Mouse (Mus musculus): Measurements from ENCODE around the gene Gm6993. TPM values are rescaled to one million over a fixed set of nuclear protein-coding genes. Genes with fewer than 3 reads are reported as not detected.

The Gm6993 gene
- polyA plus RNA-seq, 1 experiment = not detected

DNA sequence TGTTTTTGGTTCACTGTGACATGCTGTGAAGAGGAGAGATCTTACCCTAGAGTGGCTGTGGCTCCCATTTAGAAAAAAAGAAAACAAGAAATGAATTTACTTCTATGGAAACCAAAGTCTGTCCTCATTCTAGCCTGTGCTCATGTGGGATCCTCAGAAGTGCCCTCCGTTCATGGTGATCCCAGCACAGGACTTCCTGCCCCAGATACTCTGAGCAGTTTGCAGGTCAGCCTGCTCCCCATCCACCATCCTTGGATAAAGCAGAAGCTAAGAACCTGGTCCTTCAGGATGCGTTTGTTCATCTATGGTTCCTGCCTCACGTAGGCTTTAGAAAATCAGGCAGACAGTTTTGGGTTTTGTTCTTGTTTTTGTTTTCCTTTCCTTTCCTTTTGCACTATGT is 27.7 kb downstream of the Gm6993 start:
- DNase-seq (ENCODE audit: low read depth, low spot score) = no peak
- WGBS = 73% methylated on average over 3 of the region's 3 CpGs

DNA sequence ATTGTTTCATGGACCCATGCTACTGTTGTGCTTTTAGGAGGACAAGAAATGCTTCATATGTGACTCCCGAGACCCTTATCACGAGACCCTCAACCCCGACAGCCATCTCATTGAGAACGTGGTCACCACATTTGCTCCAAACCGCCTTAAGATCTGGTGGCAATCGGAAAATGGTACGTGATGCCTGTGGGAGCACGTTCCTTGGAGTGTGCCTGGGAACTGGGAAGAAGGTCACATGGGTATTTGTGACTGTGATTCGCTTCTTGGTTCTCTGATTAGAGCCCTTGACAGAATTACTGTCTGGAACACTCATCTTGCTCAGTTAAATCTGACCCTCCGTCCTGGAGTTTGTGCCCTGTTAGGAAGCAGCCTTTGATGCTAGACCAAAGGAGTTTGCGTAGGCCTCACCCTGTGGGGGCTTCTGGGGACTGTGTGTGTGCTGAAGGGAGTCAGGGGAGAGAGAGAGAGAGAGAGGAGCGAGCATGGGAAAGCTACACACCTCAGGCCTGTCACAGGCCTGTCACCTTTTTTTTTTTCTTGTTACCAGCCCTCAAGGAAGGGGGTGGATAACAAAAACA is 28.5 kb downstream of the Gm6993 start:
- DNase-seq (ENCODE audit: low read depth, low spot score) = no peak
- 67% methylated on average over 12 of the region's 12 CpGs for WGBS

DNA sequence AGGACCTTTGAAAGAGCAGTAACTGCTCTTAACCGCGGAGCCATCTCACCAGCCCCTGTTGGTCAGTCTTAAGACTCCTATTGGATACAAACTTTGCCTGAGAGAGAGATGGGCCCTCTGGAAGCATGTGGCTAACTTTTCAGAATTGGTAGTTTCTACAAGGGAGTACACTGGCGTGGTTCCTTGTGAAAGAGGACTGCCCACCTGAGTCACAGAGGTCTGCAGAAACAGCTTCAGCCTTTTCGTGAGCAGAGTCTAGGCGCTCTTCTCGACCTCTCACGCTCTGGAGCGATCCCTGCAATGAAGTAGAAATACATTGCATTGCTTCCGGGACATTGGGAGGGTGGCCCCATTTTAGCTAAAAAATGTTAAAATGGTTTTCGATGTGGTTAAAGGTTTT is 29.8 kb downstream of the Gm6993 start:
- WGBS = 80% methylated on average over 10 of the region's 10 CpGs
- DNase-seq (ENCODE audit: low read depth, low spot score) = no peak

DNA sequence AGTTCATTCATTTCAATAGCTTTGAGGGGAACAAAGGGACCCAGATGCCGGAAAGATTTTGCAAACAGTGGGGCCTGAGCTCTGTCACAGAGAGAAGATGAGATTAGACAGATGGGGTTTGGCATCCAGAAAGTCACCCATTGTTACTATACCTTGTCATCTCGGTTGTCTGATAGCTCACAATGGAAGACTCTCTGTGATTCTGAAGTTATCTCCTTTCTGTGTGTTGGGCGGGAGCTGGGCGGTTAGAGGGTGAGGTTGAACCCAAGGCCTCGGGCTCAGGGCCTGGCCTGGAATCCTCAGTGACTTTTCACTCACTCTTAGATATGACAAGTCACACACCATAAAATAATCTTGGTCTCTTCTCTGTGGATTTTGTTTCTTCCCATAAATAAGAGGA is 30.2 kb downstream of the Gm6993 start:
- 71% methylated on average over 5 of the region's 5 CpGs for WGBS
- no peak for DNase-seq (ENCODE audit: low read depth, low spot score)

DNA sequence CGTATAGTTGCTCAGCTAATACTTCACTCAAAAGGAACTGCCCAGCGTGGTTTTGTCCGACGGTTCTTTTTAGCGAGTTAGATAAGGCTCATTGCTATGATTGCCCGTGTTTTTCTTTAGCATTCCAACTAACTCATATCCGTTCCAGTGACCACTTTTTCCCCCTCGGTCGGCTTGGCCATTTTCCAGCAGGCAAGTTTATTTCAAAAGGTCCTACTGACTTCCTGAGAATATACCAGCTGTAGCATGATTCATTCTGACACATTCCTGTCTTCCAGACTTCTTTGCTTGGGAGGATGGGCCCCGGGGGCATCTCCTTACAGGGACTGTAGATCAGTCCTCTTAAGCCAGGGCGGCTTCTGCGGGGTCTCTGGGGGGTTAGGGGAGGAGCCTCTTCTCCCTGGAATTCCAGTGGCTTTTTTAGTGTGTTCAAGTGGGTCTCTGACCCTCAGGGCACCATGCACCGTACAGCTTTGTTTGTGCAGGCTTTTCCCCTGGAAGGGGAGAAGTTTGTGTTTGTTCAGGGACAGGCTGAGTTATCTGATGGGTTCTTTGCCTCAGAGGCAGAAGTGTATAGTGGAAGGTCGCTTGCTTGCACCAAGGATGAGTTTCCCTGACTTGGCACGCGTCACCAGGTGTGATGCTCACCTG is 30.9 kb downstream of the Gm6993 start:
- 29% methylated on average over 16 of the region's 16 CpGs for WGBS
- no peak for DNase-seq (ENCODE audit: low read depth, low spot score)

DNA sequence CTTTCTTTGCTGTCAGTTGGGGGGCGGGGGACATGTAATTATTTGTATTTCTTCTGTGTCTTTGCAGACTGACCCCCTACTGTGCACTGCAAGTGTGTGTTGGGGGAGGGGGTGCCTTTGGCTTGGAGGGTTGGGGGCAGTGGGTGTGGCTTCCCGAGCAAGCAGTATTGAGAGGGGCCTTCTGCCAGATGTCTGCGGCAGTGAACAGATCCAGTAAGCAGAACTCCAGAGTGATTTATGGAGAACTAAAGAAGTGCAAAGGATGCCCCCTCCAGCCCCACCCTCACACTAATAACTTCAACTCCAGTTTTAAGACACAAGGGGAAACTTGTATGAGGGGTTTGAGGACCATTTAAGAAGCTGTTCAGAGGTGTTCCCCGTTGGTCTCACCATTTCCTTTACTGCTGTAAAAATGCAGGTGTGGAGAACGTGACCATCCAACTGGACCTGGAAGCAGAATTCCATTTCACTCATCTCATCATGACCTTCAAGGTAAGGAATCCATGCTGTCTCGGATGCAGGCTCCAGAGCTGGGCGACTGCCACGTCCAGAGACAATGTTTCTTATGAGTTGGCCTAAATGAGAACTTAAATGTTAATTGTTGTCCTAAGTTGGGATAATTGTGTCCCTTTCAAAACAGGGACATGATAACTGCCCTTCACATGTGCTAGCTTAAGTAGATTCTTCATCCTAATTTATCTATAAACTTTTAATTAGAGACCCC is 31.6 kb downstream of the Gm6993 start:
- no peak for DNase-seq (ENCODE audit: low read depth, low spot score)
- WGBS = 47% methylated on average over 8 of the region's 8 CpGs

DNA sequence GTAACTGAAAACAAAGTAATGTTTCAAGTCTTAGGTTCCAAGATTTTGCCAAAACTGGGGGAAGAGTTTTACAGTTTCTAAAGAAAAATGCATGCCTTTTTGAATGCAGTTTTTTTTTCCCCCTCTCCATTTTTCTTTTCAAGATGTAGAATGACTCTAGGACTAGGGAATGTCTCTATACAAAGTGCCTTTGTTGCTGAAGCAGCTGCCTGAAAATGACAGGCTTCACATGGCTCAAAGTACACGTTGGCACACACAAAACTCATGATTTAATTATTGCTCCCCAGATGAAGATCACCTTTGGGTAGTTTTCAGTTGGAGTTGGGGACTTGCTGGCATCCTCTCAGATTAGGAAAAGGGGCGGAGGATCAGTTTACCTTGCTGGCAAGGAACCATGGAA is 32.3 kb downstream of the Gm6993 start:
- no peak for DNase-seq (ENCODE audit: low read depth, low spot score)
- WGBS = 50% methylated on average over 2 of the region's 2 CpGs

DNA sequence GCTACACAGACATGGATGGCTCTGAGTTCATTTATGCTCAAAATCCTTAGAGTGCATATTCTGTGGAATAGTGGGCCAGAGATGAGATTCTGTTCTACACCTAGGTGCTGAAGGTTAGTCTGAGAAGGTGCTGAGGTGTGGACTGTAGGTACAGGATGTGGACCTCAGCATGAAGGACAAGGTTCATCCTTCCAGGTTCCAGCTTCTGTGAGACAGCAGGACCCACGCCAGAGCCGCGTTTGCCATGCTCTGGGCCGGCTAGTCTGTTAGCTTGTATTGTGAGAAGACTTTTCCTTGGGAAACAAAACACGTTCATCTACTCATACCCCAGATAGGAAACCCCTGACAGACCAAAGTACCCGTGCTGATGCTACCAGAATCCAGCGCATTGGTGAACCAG is 33.1 kb downstream of the Gm6993 start:
- 92% methylated on average over 7 of the region's 7 CpGs for WGBS
- DNase-seq (ENCODE audit: low read depth, low spot score) = no peak

DNA sequence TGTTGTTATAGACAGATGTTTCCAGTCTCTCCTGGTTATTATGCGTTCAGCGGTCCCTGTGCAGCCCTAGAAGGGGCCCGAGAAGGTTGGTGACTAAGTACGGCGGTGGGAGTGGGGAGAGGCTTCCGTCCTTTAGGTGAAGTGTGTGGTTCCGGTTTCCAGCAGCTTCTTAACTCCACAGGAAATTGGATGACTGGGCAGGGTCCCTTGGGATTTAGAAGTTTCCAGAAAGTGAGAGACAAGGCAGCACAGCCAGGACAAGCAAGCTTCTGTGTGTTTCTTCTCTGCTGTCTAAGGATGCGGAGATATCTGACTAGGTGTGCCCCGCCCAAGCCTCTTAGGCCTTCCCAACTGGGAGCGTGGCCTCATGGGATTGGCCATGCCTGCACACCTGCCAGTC is 34.8 kb downstream of the Gm6993 start:
- no peak for DNase-seq (ENCODE audit: low read depth, low spot score)
- 60% methylated on average over 10 of the region's 10 CpGs for WGBS

DNA sequence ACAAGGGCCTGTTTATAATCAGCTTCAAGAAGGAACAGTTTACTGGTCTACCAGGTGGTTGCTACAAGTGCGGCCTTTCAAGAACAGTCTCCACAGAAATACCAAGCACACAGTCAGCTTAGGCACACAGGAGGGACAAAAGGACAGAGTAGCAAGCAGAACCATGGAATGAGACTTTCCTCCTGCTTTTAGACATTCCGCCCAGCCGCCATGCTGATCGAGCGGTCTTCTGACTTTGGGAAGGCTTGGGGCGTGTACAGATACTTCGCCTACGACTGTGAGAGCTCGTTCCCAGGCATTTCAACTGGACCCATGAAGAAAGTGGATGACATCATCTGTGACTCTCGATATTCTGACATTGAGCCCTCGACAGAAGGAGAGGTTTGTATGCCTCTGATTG is 37.7 kb downstream of the Gm6993 start:
- DNase-seq (ENCODE audit: low read depth, low spot score) = no peak
- 83% methylated on average over 11 of the region's 11 CpGs for WGBS

DNA sequence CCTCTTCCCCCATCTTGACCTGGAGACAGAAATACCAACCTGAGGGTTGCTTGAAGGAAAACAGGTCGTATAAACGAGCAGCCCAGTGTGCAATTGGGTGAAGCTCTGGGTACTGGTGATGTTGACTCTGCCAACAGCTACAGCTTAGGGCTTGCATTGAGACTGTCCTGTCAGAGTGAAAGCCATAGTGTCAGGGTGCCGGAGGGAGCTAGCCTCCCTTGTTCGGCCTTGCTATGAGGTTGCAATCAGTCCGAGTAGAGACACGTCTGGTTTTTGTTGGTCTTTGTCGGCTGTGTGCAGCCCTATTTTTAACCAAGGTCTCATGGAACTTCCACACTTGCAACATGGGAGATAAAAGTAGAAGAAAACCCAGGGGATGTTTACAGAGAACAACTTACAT is 39.7 kb downstream of the Gm6993 start:
- 68% methylated on average over 7 of the region's 7 CpGs for WGBS
- DNase-seq (ENCODE audit: low read depth, low spot score) = no peak

DNA sequence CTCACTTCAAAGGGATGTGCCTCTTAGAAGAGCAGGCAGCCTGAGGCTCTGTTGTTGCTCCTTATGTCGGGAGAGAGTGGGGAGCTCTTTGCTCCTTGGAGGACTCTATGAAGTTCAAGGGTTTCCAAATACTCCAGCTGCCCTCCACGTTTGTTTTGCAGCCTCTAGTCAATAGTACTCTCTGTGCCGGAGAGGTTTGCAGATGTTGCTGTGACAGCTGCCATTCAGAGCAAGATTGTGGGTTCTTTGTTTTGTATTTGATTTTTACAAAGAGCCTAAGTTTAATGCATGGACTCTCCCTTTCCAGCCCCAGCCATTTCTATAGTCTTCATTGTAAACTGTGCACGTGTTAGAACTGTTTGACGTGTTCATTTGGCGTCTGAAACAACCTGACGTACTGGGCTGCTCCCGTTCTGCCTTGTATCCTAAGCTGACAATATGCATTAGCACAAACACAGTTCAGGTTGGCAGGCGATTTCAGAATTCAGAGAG is 40.6 kb downstream of the Gm6993 start:
- DNase-seq (ENCODE audit: low read depth, low spot score) = no peak
- WGBS = 48% methylated on average over 9 of the region's 9 CpGs

DNA sequence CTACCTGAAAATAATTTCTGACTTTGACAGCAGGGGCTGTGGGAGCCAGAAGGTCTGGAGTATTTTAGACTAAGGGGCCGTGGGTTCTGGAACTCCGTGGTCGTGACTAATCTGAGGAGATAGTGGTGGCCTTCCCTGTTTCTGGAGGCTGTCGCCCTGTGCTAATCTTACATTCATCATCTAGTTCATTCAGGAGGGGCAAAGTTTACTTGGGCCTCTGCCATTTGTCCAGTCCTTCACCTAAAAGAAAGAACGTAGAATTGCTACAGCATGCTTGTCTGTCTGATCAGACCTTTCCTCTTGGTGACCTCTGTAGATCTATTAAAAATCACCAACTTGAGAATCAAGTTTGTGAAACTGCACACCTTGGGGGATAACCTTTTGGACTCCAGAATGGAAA is 41.7 kb downstream of the Gm6993 start:
- DNase-seq (ENCODE audit: low read depth, low spot score) = no peak
- 40% methylated on average over 5 of the region's 5 CpGs for WGBS

DNA sequence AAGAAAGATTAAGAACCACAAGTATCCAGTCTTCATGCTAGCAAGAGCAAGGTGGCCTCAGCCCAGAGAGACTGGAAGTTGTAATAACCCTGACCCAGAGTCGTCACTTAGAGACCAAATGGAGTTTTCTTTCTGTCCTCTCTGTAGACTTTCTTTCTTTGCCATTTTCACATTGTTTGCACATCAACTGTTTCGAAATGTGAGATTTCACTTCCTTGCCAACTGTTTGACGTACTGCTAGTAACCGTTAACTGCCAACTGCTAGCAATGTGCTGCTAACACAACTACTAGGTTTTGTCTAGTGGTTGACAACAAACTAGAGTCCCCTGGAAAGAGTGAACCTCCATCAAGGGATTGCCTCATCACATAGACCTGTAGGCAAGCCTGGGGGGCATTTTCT is 42.6 kb downstream of the Gm6993 start:
- DNase-seq (ENCODE audit: low read depth, low spot score) = no peak
- 25% methylated on average over 4 of the region's 4 CpGs for WGBS

DNA sequence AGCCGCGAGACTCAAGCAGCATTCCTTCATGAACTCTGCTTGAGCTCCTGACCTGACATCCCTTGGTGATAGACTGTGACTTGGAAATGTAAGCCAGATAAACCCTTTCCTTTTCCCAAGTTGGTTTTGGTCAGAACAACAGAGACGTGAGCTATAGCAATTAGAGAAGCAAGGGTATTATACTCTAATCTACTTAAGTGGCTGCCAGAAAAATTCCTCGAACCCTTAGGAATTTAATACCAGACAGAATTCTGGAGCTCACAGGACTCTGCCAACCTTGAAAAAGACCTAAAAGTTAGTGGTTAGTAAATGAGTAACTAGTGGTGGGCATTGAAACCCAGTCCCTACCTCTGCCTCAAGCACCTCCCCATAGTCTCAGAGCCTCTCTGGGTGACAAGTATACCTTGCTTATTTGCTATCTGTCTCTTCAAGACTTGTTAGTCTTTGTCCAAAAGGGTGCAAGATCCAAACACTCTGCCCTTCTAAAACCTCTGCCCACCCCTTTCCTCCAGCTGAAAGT is 43.1 kb downstream of the Gm6993 start:
- no peak for DNase-seq (ENCODE audit: low read depth, low spot score)
- 49% methylated on average over 4 of the region's 4 CpGs for WGBS

DNA sequence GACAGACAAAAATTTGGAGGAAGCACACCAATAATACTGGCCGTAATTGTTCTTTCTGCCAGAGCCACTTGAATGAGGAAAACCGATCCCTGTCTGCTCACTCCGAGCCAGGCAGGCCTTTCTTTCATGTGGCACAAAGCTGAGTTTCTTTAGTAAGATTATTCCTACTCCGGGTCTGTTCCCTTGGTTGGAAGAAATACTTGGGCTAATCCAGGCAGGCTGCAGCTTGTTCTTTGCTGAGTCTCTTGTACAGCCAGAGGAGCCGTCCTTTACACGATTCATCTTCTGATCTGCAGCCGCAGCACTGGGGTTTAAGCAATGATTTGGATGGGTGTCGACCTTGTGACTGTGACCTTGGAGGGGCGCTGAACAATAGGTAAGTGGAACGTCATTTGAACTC is 48.5 kb downstream of the Gm6993 start:
- no peak for DNase-seq (ENCODE audit: low read depth, low spot score)
- 91% methylated on average over 10 of the region's 10 CpGs for WGBS

Other genes with a start within 250 kb of the Gm6993 start
- gene Fam110c, start 166.9 kb upstream of the Gm6993 start, polyA plus RNA-seq (2012; rRNA removed) = 6.4 and 9.3 TPM in 2 replicates
- gene Lamb1, start 24.5 kb downstream of the Gm6993 start, polyA plus RNA-seq (2012; rRNA removed) = 12.4 and 24.9 TPM in 2 replicates
- 19.9 and 26.6 TPM in 2 replicates for gene Dld, start 110.7 kb downstream of the Gm6993 start, polyA plus RNA-seq (2012; rRNA removed)
- gene Slc26a3, start 150.1 kb downstream of the Gm6993 start, polyA plus RNA-seq (2012; rRNA removed) = 25.3 and 57.8 TPM in 2 replicates